Mouse (Mus musculus) thymus, adult 2 months (tissue): ENCODE data around the gene Erbb3.

Experiments
- CTCF ChIP-seq: fragments of 200-500 bp; IDR thresholded peaks from 2 replicates; pipeline ENCODE4 v1.5.1; 2012; ENCODE audit warnings: mild to moderate bottlenecking, control low read depth, low read length, moderate library complexity, borderline replicate concordance; ENCODE audit not compliant: control insufficient read depth, poor library complexity, insufficient read depth; ENCODE audit errors: extremely low read depth
- POLR2A ChIP-seq: fragments of 200-500 bp; IDR thresholded peaks from 2 replicates; pipeline ENCODE4 v1.6.1; 2012; ENCODE audit warnings: mild to moderate bottlenecking, low read length, control low read depth, moderate library complexity; ENCODE audit not compliant: control insufficient read depth, poor library complexity, insufficient read depth; ENCODE audit errors: extremely low read depth

DNA sequence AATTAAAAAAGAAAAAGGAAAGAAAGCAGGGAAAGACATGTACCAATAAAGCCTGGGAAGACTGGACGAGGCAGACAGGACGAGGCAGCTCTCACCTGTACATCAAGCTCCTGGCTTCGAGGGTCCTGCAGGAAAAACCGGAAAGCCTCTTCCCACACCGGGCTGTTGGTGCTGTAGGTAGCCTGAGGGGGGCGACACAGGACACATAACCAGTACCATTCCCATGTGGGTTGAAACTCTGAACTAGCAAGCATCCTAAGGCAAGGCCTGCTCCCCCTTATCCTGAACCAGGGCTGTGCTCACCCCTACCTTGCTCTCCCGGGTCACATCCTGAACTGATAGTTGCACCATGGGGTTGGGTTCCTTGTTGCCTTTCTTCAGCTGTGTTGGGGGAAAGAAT lies 70.6 kb downstream of the Erbb3 start:
- TF ChIP-seq POLR2A (no peak), CTCF (peak; percentile 68; the same call in 1 of the 2 replicates)
